Comparison of ENCODE assay signal across 24 mouse cellular contexts in the genomic region with DNA sequence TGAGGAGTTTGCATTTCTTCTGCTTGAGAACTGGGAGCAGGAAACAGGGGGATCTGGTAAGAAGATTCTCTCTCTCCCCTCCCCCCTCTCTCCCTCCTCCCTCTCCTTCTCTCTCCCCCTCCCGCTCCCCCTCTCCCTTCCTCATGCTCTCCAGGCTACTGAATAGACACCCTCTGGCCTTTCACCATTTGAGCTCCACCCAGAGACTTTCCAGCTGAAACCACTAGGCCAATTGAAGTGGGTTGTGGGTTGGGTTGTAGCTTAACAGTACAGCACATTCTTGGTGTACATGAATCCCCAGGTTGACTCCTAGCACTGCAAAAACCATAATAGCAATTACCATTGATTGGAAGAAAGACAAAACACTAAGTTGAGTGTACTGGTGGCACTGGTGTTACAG.
DNase-seq lines count a peak whose midpoint lies in the region; ATAC-seq lines count a peak whose summit lies in the region.
"Had no signal": no experiment of that assay in that cellular context is flagged by ENCODE, and none has a peak within 500 bp of the region (broad histone marks: within the 10 kb centered on the region; RNA-seq: fewer than 3 reads in every experiment).

No protein-coding gene starts in this region.

- H3K4me3 ChIP-seq in heart, embryonic 16.5 days (ENCODE audit: low read length): no peak overlapping the region
- no peak overlapping the region for H3K4me3 ChIP-seq in heart, embryonic 10.5 days
- H3K4me3 ChIP-seq in forebrain, embryonic 16.5 days (replicated peaks; ENCODE audit: low read length): no peak overlapping the region
- H3K4me3 ChIP-seq: forebrain, embryonic 13.5 days; limb, embryonic 12.5 days; megakaryocyte, embryonic 14.5 days; midbrain, embryonic 12.5 days had no signal

- no peak for DNase-seq in heart, embryonic 10.5 days (ENCODE audit: low spot score)
- peak; percentile 36 for DNase-seq in induced T-regulatory cell, adult 2 months (ENCODE audit: low read depth)
- peak; percentile 47 for DNase-seq in thymus, postnatal 14 days
- no peak for DNase-seq in retina, embryonic 14.5 days (ENCODE audit: low spot score)
- DNase-seq in spleen, postnatal 10 days (ENCODE audit: low spot score in 2 of 2): no peak
- DNase-seq: adrenal gland, postnatal 36 days; cerebellum, adult 18-20 months; cerebellum, postnatal 10 days; gastrocnemius, postnatal 25 days; heart, postnatal 4 days; kidney, adult 11 months; kidney, postnatal 14 days; lung, postnatal 4 days; right cerebral cortex, postnatal 25 days had no signal

- WGBS in heart, embryonic 16.5 days: 68% methylated on average over 1 of the region's 1 CpGs
- WGBS in heart, embryonic 10.5 days: 44% methylated on average over 1 of the region's 1 CpGs
- WGBS in forebrain, embryonic 16.5 days: 88% methylated on average over 1 of the region's 1 CpGs

- H3K9me3 ChIP-seq in heart, embryonic 16.5 days (replicated peaks; ENCODE audit: control insufficient read depth, low read length): no peaks in the 10 kb centered on the region
- no peaks in the 10 kb centered on the region for H3K9me3 ChIP-seq in heart, embryonic 10.5 days
- H3K9me3 ChIP-seq in forebrain, embryonic 16.5 days (ENCODE audit: control insufficient read depth, low read length): no peaks in the 10 kb centered on the region
- H3K9me3 ChIP-seq: forebrain, embryonic 13.5 days; limb, embryonic 12.5 days; megakaryocyte, embryonic 14.5 days; midbrain, embryonic 12.5 days had no signal

- H3K27me3 ChIP-seq in heart, embryonic 16.5 days (ENCODE audit: control insufficient read depth, insufficient read depth, low read length): no peaks in the 10 kb centered on the region
- H3K27me3 ChIP-seq in heart, embryonic 10.5 days (ENCODE audit: insufficient read depth, poor library complexity, severe bottlenecking): no peaks in the 10 kb centered on the region
- no peaks in the 10 kb centered on the region for H3K27me3 ChIP-seq in forebrain, embryonic 16.5 days (replicated peaks; ENCODE audit: control insufficient read depth, insufficient read depth, low read length)
- H3K27me3 ChIP-seq: forebrain, embryonic 13.5 days; limb, embryonic 12.5 days; midbrain, embryonic 12.5 days had no signal

- H3K27ac ChIP-seq in heart, embryonic 16.5 days (ENCODE audit: low read length): no peak overlapping the region
- H3K27ac ChIP-seq in heart, embryonic 10.5 days: no peak overlapping the region
- no peak overlapping the region for H3K27ac ChIP-seq in forebrain, embryonic 16.5 days (ENCODE audit: low read length)
- H3K27ac ChIP-seq: forebrain, embryonic 13.5 days; hindbrain, embryonic 14.5 days; limb, embryonic 12.5 days; midbrain, embryonic 12.5 days had no signal

- no peak overlapping the region for H3K4me2 ChIP-seq in heart, embryonic 16.5 days (ENCODE audit: low read depth, low read length)
- H3K4me2 ChIP-seq in forebrain, embryonic 16.5 days (ENCODE audit: low read length): no peak overlapping the region
- H3K4me2 ChIP-seq: forebrain, embryonic 13.5 days; heart, embryonic 11.5 days; hindbrain, embryonic 14.5 days; limb, embryonic 12.5 days; liver, embryonic 11.5 days; midbrain, embryonic 12.5 days had no signal

- ATAC-seq in heart, embryonic 16.5 days (replicated peaks; ENCODE audit: extremely low read depth, insufficient read depth, low FRiP score): peak; percentile 52; the same call in 1 of the 2 replicates
- ATAC-seq in forebrain, embryonic 16.5 days: no peak
- ATAC-seq: forebrain, embryonic 13.5 days; inflammation-experienced regulatory T-cells, adult 6 months had no signal

- no peak overlapping the region for H3K9ac ChIP-seq in heart, embryonic 16.5 days (ENCODE audit: low read length)
- H3K9ac ChIP-seq in forebrain, embryonic 16.5 days (replicated peaks; ENCODE audit: low read depth, low read length): no peak overlapping the region
- H3K9ac ChIP-seq: forebrain, embryonic 13.5 days; hindbrain, embryonic 14.5 days; limb, embryonic 12.5 days; midbrain, embryonic 12.5 days had no signal

- no peaks in the 10 kb centered on the region for H3K36me3 ChIP-seq in heart, embryonic 16.5 days (ENCODE audit: control insufficient read depth, insufficient read depth)
- H3K36me3 ChIP-seq in heart, embryonic 10.5 days: no peaks in the 10 kb centered on the region
- H3K36me3 ChIP-seq in forebrain, embryonic 16.5 days (ENCODE audit: control insufficient read depth, insufficient read depth): no peaks in the 10 kb centered on the region
- H3K36me3 ChIP-seq: limb, embryonic 12.5 days; midbrain, embryonic 12.5 days had no signal

- no peaks in the 10 kb centered on the region for H3K4me1 ChIP-seq in heart, embryonic 16.5 days (ENCODE audit: control insufficient read depth, insufficient read depth, low read length)
- no peaks in the 10 kb centered on the region for H3K4me1 ChIP-seq in heart, embryonic 10.5 days
- no peaks in the 10 kb centered on the region for H3K4me1 ChIP-seq in forebrain, embryonic 16.5 days (replicated peaks; ENCODE audit: control insufficient read depth, insufficient read depth, low read length)
- H3K4me1 ChIP-seq: limb, embryonic 12.5 days; megakaryocyte, embryonic 14.5 days had no signal

Comparison
In these comparisons a context has a peak if more than half of its experiments do, and no peak if none do; other contexts are left out.
1. DNase-seq: peak in induced T-regulatory cell, adult 2 months (single experiment) and thymus, postnatal 14 days (single experiment); none in heart, embryonic 10.5 days (single experiment), retina, embryonic 14.5 days (single experiment) and spleen, postnatal 10 days (0 of 2).